Mouse (Mus musculus) kidney, adult 11 months (tissue): ENCODE measurements at regions not wholly inside any gene's neighbourhood (a gene's known extent, or its start where the extent isn't known, plus 50 kb on each side); places are given as distances from the start of the nearest gene placed in this dataset.

Experiments
- DNase-seq: peaks from one replicate; pipeline ENCODE4 v3.0.0; 2022

GRCm38 (mm10) chr8:41483297-41483696, 66.4 kb upstream of the Frg1 start:
- no peak for DNase-seq

GRCm38 (mm10) chr8:41472992-41473699, 56.3 kb upstream of the Frg1 start:
- DNase-seq, result no peak

GRCm38 (mm10) chr8:41472233-41472632, 55.4 kb upstream of the Frg1 start:
- DNase-seq, result no peak
